Mouse (Mus musculus): ENCODE data around the gene Pgbd5. TPM values are rescaled to one million over a fixed set of nuclear protein-coding genes. Genes with fewer than 3 reads are reported as not detected.

Pgbd5 gene
- polyA plus RNA-seq, 1 experiment = not detected

DNA sequence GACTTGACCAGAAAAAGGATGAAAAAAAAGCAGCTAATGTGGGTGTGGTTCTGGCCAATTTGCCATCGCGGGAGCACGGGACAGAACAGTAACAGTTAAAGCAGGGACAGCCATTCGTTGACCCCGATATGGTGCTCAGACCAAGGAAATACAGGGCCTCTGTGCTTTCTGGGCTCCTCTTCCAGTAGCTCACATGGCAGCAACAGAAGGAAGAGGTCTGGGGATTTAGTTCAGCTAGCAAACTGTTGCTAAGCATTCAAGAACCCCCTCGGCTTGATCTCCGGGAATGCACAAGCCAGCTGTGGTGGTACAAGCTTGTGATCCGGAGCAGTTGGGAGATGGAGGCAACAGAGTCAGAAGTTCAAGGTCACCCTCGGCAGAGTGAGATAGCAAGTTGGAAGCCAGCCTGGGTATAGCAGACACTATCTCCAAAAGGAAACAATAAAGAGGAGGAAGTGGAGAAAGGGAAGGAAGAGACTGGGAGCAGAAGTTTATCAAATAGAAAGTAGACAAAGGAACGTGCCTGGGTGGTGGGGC lies 3.7 kb downstream of the Pgbd5 start:
- TF ChIP-seq MYOD1 (IDR thresholded peaks at IDR 0.05; ENCODE audit: control insufficient read depth, insufficient read length, low read depth) = no peak
- no peak for TF ChIP-seq MYOG (IDR thresholded peaks at IDR 0.05; ENCODE audit: control insufficient read depth, extremely low read depth, insufficient read length)
- Histone ChIP-seq H3K79me3 (ENCODE audit: low read depth) (no peaks in the 10 kb centered on the region), H3K79me2 (ENCODE audit: control insufficient read depth, insufficient read depth) (no peaks in the 10 kb centered on the region), H3K36me3 (ENCODE audit: control insufficient read depth, insufficient read depth) (no peaks in the 10 kb centered on the region), H3ac (ENCODE audit: control insufficient read depth, insufficient read length, low read depth) (no peak overlapping the region), H3K27me3 (ENCODE audit: control insufficient read depth, insufficient read depth, insufficient read length) (peaks cover 40% of the 10 kb centered on the region), H3K4me3 (ENCODE audit: insufficient read depth, poor library complexity, severe bottlenecking) (no peak overlapping the region)

DNA sequence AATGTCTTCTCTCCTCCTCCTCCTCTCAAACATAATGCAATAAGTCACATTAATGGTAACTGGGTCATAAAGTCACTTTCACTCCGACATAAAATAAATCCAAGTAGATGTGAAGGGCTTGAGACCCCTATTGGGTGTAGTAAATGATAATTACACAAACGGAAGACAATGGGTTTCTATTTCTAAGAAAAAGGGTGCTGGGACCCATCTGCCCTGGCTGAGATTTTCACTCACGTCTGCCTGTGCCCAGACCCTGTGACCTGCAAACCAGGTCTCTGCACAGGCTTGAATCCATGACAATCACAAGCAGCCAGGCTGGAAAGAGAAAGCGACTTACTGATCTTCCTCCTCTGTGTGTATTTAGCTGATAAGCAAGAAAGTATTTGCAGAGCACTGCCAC lies 4.3 kb downstream of the Pgbd5 start:
- Histone ChIP-seq H3K4me3 (ENCODE audit: insufficient read depth, poor library complexity, severe bottlenecking) (no peak overlapping the region), H3K79me3 (ENCODE audit: low read depth) (no peaks in the 10 kb centered on the region), H3K36me3 (ENCODE audit: control insufficient read depth, insufficient read depth) (no peaks in the 10 kb centered on the region), H3ac (ENCODE audit: control insufficient read depth, insufficient read length, low read depth) (no peak overlapping the region), H3K27me3 (ENCODE audit: control insufficient read depth, insufficient read depth, insufficient read length) (peaks cover 42% of the 10 kb centered on the region), H3K79me2 (ENCODE audit: control insufficient read depth, insufficient read depth) (no peaks in the 10 kb centered on the region)
- TF ChIP-seq FOSL1 (IDR thresholded peaks at IDR 0.05; ENCODE audit: insufficient read depth, low read length, poor library complexity, severe bottlenecking) = no peak
- no peak for TF ChIP-seq MYOD1 (IDR thresholded peaks at IDR 0.05; ENCODE audit: control insufficient read depth, insufficient read length, low read depth)
- no peak for TF ChIP-seq USF1 (IDR thresholded peaks at IDR 0.05; ENCODE audit: low read depth)
- TF ChIP-seq CEBPB (IDR thresholded peaks at IDR 0.05; ENCODE audit: low read depth) = no peak
- TF ChIP-seq CTCF (IDR thresholded peaks at IDR 0.05; ENCODE audit: control insufficient read depth, insufficient read depth, insufficient read length) = no peak
- TF ChIP-seq MAX (IDR thresholded peaks at IDR 0.05) = no peak
- no peak for TF ChIP-seq MYOG (IDR thresholded peaks at IDR 0.05; ENCODE audit: control insufficient read depth, extremely low read depth, insufficient read length)

DNA sequence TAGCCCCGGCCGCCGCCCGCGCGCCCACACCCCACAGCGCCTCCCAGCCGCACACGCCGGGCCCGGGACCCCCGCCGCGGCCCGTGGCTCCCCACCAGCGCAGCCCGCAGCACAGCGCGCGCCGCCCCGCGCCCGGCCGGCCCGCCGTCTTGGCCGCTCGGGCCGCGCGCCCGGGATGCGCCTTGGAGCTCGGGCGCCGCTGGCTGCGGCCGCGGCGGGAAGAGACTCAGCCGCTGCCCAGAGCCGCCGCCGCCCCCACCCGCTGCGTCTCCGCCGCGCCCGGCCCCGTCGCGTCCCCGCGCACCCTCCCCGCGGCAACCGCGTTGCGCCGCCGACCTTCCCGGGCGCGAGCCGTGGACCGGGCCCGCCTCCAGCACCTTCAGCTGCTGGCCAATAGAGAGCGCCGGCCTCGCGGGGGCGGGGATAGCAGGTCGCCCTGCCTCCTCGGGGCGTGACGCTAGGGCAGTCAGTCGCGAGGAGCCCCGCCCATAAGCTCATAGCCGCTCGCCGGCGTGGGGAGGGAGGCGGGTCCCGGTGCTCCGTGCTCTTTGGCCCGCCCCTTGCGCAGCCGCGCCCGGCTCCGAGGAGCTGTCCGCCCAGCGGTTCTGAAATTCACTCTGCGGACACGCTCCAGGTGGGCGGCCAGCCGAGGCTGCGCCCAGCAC lies 5.2 kb downstream of the Pgbd5 start:
- H3K4me3 ChIP-seq (ENCODE audit: insufficient read depth, poor library complexity, severe bottlenecking) = peak overlapping the region; percentile 11

DNA sequence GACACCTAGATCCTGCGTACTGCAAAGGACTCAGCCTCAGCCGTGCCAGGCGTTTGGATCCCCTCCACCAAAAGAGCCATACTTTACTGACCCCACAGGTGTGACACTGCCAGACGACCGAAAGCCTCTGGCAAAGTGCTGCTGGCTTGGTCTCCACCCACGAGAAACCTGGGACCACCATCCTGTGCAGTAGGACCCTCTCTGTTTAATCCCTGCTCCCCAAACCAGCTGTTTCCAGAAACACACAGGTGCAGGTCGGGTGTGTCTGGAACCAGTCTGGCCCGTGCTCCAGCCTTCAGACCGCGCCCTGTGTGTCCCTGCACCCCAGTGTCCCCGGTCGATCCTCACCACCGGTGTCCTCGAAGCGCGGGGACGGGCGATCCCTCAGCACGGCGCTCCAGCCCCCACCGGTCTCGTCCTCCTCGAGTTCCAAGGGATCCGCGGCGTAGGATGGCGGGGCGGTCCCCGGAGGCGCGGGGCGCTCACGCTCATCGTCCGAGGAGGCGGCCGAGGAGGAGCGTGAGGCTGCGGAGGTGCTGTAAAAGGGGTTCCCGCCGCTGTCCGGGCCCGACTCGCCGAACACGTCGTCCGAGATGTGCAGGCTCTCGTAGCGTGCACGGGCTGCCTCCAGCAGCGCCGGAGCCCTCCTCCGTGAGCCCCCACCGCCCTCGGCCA lies 5.9 kb downstream of the Pgbd5 start:
- no peak overlapping the region for H3K4me3 ChIP-seq (ENCODE audit: insufficient read depth, poor library complexity, severe bottlenecking)
- peaks cover 38% of the 10 kb centered on the region for H3K27me3 ChIP-seq (ENCODE audit: control insufficient read depth, insufficient read depth, insufficient read length)
- no peaks in the 10 kb centered on the region for H3K36me3 ChIP-seq (ENCODE audit: control insufficient read depth, insufficient read depth)
- TF ChIP-seq MYOG (IDR thresholded peaks at IDR 0.05; ENCODE audit: control insufficient read depth, extremely low read depth, insufficient read length) (no peak), FOSL1 (IDR thresholded peaks at IDR 0.05; ENCODE audit: insufficient read depth, low read length, poor library complexity, severe bottlenecking) (no peak), MAX (IDR thresholded peaks at IDR 0.05) (no peak), USF1 (IDR thresholded peaks at IDR 0.05; ENCODE audit: low read depth) (no peak), CEBPB (IDR thresholded peaks at IDR 0.05; ENCODE audit: low read depth) (no peak), MYOD1 (IDR thresholded peaks at IDR 0.05; ENCODE audit: control insufficient read depth, insufficient read length, low read depth) (no peak), CTCF (IDR thresholded peaks at IDR 0.05; ENCODE audit: control insufficient read depth, insufficient read depth, insufficient read length) (no peak)
- no peaks in the 10 kb centered on the region for H3K79me2 ChIP-seq (ENCODE audit: control insufficient read depth, insufficient read depth)
- peak overlapping the region; percentile 22 for H3ac ChIP-seq (ENCODE audit: control insufficient read depth, insufficient read length, low read depth)
- no peaks in the 10 kb centered on the region for H3K79me3 ChIP-seq (ENCODE audit: low read depth)

More for the DNA sequence above, 5.2 kb downstream of the Pgbd5 start:
- no peak for TF ChIP-seq MYOD1 (IDR thresholded peaks at IDR 0.05; ENCODE audit: control insufficient read depth, insufficient read length, low read depth)
- TF ChIP-seq CEBPB (IDR thresholded peaks at IDR 0.05; ENCODE audit: low read depth) = no peak
- TF ChIP-seq USF1 (IDR thresholded peaks at IDR 0.05; ENCODE audit: low read depth) = no peak
- no peak for TF ChIP-seq MYOG (IDR thresholded peaks at IDR 0.05; ENCODE audit: control insufficient read depth, extremely low read depth, insufficient read length)
- TF ChIP-seq CTCF (IDR thresholded peaks at IDR 0.05; ENCODE audit: control insufficient read depth, insufficient read depth, insufficient read length) = no peak
- TF ChIP-seq MAX (IDR thresholded peaks at IDR 0.05) = no peak
- TF ChIP-seq FOSL1 (IDR thresholded peaks at IDR 0.05; ENCODE audit: insufficient read depth, low read length, poor library complexity, severe bottlenecking) = no peak
- H3K79me3 ChIP-seq (ENCODE audit: low read depth) = no peaks in the 10 kb centered on the region
- no peaks in the 10 kb centered on the region for H3K79me2 ChIP-seq (ENCODE audit: control insufficient read depth, insufficient read depth)
- H3K36me3 ChIP-seq (ENCODE audit: control insufficient read depth, insufficient read depth) = no peaks in the 10 kb centered on the region
- H3ac ChIP-seq (ENCODE audit: control insufficient read depth, insufficient read length, low read depth) = peak overlapping the region; percentile 22
- H3K27me3 ChIP-seq (ENCODE audit: control insufficient read depth, insufficient read depth, insufficient read length) = peaks cover 38% of the 10 kb centered on the region

DNA sequence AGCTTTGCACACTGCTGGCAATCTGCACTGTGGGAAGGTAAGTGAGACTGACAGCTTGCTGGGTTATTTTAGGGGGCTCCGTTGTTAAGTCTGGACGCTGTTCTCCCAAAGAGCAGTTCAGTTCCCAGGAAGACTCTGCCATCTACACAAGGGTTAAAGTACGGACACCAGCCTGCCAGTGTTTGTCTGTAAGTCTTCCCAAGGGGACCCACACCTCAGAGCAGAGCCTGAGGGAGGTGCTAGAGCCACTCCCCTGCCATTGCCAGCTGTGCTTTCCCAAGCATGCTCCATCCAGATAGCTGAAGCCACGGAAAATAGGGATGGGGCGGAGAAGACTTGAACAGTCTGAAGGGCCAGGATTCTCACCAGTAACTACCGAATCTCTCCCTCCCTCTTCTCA lies 8.6 kb downstream of the Pgbd5 start:
- H3K27me3 ChIP-seq (ENCODE audit: control insufficient read depth, insufficient read depth, insufficient read length) = peaks cover 43% of the 10 kb centered on the region
- no peak overlapping the region for H3K4me3 ChIP-seq (ENCODE audit: insufficient read depth, poor library complexity, severe bottlenecking)
- no peaks in the 10 kb centered on the region for H3K79me3 ChIP-seq (ENCODE audit: low read depth)
- H3ac ChIP-seq (ENCODE audit: control insufficient read depth, insufficient read length, low read depth) = no peak overlapping the region
- H3K36me3 ChIP-seq (ENCODE audit: control insufficient read depth, insufficient read depth) = no peaks in the 10 kb centered on the region
- TF ChIP-seq MAX (IDR thresholded peaks at IDR 0.05) (no peak), FOSL1 (IDR thresholded peaks at IDR 0.05; ENCODE audit: insufficient read depth, low read length, poor library complexity, severe bottlenecking) (no peak), MYOG (IDR thresholded peaks at IDR 0.05; ENCODE audit: control insufficient read depth, extremely low read depth, insufficient read length) (no peak), CEBPB (IDR thresholded peaks at IDR 0.05; ENCODE audit: low read depth) (no peak), CTCF (IDR thresholded peaks at IDR 0.05; ENCODE audit: control insufficient read depth, insufficient read depth, insufficient read length) (no peak), MYOD1 (IDR thresholded peaks at IDR 0.05; ENCODE audit: control insufficient read depth, insufficient read length, low read depth) (no peak), USF1 (IDR thresholded peaks at IDR 0.05; ENCODE audit: low read depth) (no peak)
- H3K79me2 ChIP-seq (ENCODE audit: control insufficient read depth, insufficient read depth) = no peaks in the 10 kb centered on the region
